Mouse (Mus musculus): ENCODE measurements at regions not wholly inside any gene's neighbourhood (a gene's known extent, or its start where the extent isn't known, plus 50 kb on each side); places are given as distances from the start of the nearest gene placed in this dataset.

DNA sequence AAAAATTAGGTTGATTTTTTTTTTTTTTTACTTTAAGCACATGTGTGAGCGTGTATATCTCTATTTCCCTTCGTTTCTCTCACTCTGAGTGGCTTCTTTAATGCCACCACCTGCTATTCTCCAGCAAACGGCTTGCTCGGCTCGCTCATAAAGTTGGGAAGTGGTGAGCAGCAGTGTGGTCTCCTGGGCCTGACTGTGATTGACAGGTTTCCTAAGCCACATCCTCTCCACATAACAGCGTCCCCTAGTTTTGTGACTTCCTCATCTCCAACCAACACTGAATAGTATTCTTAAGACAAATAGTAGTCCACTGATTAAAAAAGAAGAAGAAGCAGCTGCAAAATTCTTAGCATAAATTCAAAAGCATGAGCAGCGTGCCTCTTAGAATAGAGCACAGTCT lies 145.7 kb upstream of the Gpc5 start:
- TF ChIP-seq POLR2A (IDR thresholded peaks at IDR 0.05; ENCODE audit: insufficient read depth, low read length) (no peak), CTCF (IDR thresholded peaks at IDR 0.05; ENCODE audit: low read depth, low read length) (no peak), EP300 (IDR thresholded peaks at IDR 0.05; ENCODE audit: insufficient read depth, low read depth, low read length) (no peak)
- no peak overlapping the region for H3K4me3 ChIP-seq (ENCODE audit: low read depth, low read length)
- H3K27me3 ChIP-seq (ENCODE audit: control insufficient read depth, insufficient read depth, low read length, poor library complexity, severe bottlenecking) = no peaks in the 10 kb centered on the region
- H3K9ac ChIP-seq (ENCODE audit: low read depth, poor library complexity, severe bottlenecking) = no peak overlapping the region
- H3K36me3 ChIP-seq (ENCODE audit: control insufficient read depth, insufficient read depth, low read length, poor library complexity, severe bottlenecking) = no peaks in the 10 kb centered on the region
- H3K9me3 ChIP-seq (replicated peaks; ENCODE audit: control insufficient read depth, insufficient read depth, low read length, poor library complexity, severe bottlenecking) = no peaks in the 10 kb centered on the region
- no peak overlapping the region for H3K27ac ChIP-seq (ENCODE audit: insufficient read depth, low read length)
- H3K4me1 ChIP-seq (ENCODE audit: control insufficient read depth, insufficient read depth, low read length) = no peaks in the 10 kb centered on the region

DNA sequence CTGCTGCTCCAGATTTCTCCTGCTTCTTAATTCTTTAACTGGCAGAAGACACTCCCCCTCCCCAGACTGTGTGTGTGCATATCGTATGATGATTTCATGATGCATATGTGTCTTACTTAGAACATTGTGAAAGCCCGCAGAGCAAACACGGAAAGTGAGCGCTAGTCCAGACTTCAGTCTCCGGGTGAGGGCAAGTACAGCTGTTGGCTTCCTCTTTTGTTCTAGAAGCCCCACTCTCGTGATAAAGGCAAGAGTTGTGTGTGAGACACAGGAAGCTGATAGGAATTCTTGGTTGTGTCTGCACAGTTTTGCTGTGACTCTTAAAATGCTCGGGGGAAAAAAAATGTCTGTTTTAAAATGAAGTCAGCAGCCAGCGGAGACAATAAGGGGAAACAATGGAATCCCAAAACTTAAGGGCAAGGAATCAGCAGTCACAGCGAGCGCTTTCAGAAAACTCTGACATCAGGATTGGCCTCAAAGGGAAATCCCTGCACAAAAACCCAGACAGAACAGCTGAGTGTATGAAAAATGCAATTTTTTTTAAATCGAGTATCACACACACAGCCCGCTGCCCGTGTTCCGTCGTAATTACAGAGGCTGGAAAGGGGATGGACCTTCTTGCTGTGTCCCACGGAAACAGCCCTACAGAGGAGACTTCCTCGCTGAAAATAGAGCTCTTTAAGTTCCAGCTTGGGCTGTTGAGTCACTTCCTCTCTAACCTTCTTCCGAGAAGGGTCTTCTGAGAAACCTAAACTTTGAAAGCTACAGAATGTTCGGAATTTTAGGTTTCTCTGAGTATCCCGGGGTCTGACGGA lies 143.5 kb upstream of the Gpc5 start:
- Histone ChIP-seq H3K36me3 (ENCODE audit: control insufficient read depth, insufficient read depth, low read length, poor library complexity, severe bottlenecking) (no peaks in the 10 kb centered on the region), H3K27me3 (ENCODE audit: control insufficient read depth, insufficient read depth, low read length, poor library complexity, severe bottlenecking) (no peaks in the 10 kb centered on the region), H3K9me3 (replicated peaks; ENCODE audit: control insufficient read depth, insufficient read depth, low read length, poor library complexity, severe bottlenecking) (no peaks in the 10 kb centered on the region), H3K4me1 (ENCODE audit: control insufficient read depth, insufficient read depth, low read length) (no peaks in the 10 kb centered on the region), H3K9ac (ENCODE audit: low read depth, poor library complexity, severe bottlenecking) (no peak overlapping the region), H3K27ac (ENCODE audit: insufficient read depth, low read length) (no peak overlapping the region), H3K4me3 (ENCODE audit: low read depth, low read length) (no peak overlapping the region)
- TF ChIP-seq EP300 (IDR thresholded peaks at IDR 0.05; ENCODE audit: insufficient read depth, low read depth, low read length) = no peak
- no peak for TF ChIP-seq POLR2A (IDR thresholded peaks at IDR 0.05; ENCODE audit: insufficient read depth, low read length)
- no peak for TF ChIP-seq CTCF (IDR thresholded peaks at IDR 0.05; ENCODE audit: low read depth, low read length)

DNA sequence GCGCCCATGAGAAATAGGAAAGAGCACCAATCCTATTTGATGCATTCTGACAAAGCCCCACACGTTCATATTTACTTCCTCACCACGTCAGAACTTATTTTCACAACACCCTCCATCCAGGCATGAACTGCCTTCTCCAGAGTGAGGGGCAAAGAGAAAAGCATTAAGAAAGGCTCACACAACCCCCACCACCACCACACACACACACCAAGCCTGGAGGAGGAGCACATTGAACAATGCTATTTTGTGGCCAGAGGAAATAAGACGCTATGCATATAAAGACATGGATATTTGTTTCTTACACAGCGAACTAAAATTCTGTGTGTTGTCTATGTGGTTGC lies 142.9 kb upstream of the Gpc5 start:
- H3K4me3 ChIP-seq (ENCODE audit: low read depth, low read length) = no peak overlapping the region
- no peaks in the 10 kb centered on the region for H3K36me3 ChIP-seq (ENCODE audit: control insufficient read depth, insufficient read depth, low read length, poor library complexity, severe bottlenecking)
- H3K27ac ChIP-seq (ENCODE audit: insufficient read depth, low read length) = no peak overlapping the region
- H3K4me1 ChIP-seq (ENCODE audit: control insufficient read depth, insufficient read depth, low read length) = no peaks in the 10 kb centered on the region
- no peaks in the 10 kb centered on the region for H3K27me3 ChIP-seq (ENCODE audit: control insufficient read depth, insufficient read depth, low read length, poor library complexity, severe bottlenecking)
- H3K9ac ChIP-seq (ENCODE audit: low read depth, poor library complexity, severe bottlenecking) = no peak overlapping the region
- TF ChIP-seq CTCF (IDR thresholded peaks at IDR 0.05; ENCODE audit: low read depth, low read length) = no peak
- no peak for TF ChIP-seq POLR2A (IDR thresholded peaks at IDR 0.05; ENCODE audit: insufficient read depth, low read length)
- H3K9me3 ChIP-seq (replicated peaks; ENCODE audit: control insufficient read depth, insufficient read depth, low read length, poor library complexity, severe bottlenecking) = no peaks in the 10 kb centered on the region

DNA sequence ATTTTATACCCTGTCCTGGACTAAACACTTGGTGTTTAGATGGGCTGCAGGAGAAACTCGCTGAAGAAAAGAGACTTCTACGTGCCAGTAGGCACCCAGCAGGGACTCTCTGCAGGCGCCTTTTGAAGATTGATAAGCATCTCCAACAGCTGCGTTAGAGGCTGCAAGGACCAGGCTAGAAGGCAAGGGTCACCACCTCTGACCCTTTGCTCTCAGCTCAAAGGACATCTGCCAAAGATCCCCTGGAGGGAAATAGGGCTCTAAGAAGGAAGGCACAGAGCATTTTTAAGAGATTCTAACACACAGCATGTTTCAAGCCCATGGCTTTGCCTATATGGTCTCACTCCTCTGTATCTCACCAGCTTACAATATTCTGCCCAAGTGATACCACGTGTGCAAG lies 139.7 kb upstream of the Gpc5 start:
- H3K27me3 ChIP-seq (ENCODE audit: control insufficient read depth, insufficient read depth, low read length, poor library complexity, severe bottlenecking) = no peaks in the 10 kb centered on the region
- no peak overlapping the region for H3K4me3 ChIP-seq (ENCODE audit: low read depth, low read length)
- TF ChIP-seq EP300 (IDR thresholded peaks at IDR 0.05; ENCODE audit: insufficient read depth, low read depth, low read length) (no peak), CTCF (IDR thresholded peaks at IDR 0.05; ENCODE audit: low read depth, low read length) (no peak), POLR2A (IDR thresholded peaks at IDR 0.05; ENCODE audit: insufficient read depth, low read length) (no peak)
- H3K27ac ChIP-seq (ENCODE audit: insufficient read depth, low read length) = no peak overlapping the region
- no peaks in the 10 kb centered on the region for H3K4me1 ChIP-seq (ENCODE audit: control insufficient read depth, insufficient read depth, low read length)
- H3K9ac ChIP-seq (ENCODE audit: low read depth, poor library complexity, severe bottlenecking) = no peak overlapping the region
- H3K36me3 ChIP-seq (ENCODE audit: control insufficient read depth, insufficient read depth, low read length, poor library complexity, severe bottlenecking) = no peaks in the 10 kb centered on the region
- no peaks in the 10 kb centered on the region for H3K9me3 ChIP-seq (replicated peaks; ENCODE audit: control insufficient read depth, insufficient read depth, low read length, poor library complexity, severe bottlenecking)

DNA sequence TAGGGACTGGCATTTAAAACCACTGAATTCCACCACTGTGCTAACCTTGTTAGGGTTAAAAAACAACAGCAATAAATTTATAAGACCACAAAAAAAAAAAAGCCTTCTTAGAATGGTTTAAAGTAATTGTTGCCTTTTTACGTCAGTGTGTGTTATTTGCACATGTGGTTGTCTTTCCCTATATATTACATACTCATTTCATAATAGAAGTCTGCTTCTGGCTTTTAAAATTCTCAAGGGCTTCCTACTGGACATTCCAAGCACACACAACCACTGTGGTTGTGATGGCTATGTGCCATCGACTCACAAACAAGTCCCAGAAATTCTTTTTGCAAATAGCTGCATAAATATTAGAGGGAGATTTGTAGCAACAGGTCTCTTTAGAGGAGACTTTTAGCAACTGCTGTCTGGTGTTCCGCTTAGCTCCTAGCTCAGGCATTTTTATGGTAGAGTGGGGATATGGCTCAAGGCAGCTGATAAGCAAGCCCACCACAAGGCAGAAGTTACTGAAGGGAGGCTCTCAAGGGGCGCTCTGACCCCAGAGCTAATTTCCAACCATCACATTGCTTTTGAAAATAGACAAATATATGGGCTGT lies 138.8 kb upstream of the Gpc5 start:
- no peak overlapping the region for H3K27ac ChIP-seq (ENCODE audit: insufficient read depth, low read length)
- H3K36me3 ChIP-seq (ENCODE audit: control insufficient read depth, insufficient read depth, low read length, poor library complexity, severe bottlenecking) = no peaks in the 10 kb centered on the region
- H3K4me3 ChIP-seq (ENCODE audit: low read depth, low read length) = no peak overlapping the region
- no peaks in the 10 kb centered on the region for H3K27me3 ChIP-seq (ENCODE audit: control insufficient read depth, insufficient read depth, low read length, poor library complexity, severe bottlenecking)
- no peak for TF ChIP-seq CTCF (IDR thresholded peaks at IDR 0.05; ENCODE audit: low read depth, low read length)
- TF ChIP-seq POLR2A (IDR thresholded peaks at IDR 0.05; ENCODE audit: insufficient read depth, low read length) = no peak
- TF ChIP-seq EP300 (IDR thresholded peaks at IDR 0.05; ENCODE audit: insufficient read depth, low read depth, low read length) = no peak
- H3K4me1 ChIP-seq (ENCODE audit: control insufficient read depth, insufficient read depth, low read length) = no peaks in the 10 kb centered on the region
- H3K9me3 ChIP-seq (replicated peaks; ENCODE audit: control insufficient read depth, insufficient read depth, low read length, poor library complexity, severe bottlenecking) = no peaks in the 10 kb centered on the region
- no peak overlapping the region for H3K9ac ChIP-seq (ENCODE audit: low read depth, poor library complexity, severe bottlenecking)

DNA sequence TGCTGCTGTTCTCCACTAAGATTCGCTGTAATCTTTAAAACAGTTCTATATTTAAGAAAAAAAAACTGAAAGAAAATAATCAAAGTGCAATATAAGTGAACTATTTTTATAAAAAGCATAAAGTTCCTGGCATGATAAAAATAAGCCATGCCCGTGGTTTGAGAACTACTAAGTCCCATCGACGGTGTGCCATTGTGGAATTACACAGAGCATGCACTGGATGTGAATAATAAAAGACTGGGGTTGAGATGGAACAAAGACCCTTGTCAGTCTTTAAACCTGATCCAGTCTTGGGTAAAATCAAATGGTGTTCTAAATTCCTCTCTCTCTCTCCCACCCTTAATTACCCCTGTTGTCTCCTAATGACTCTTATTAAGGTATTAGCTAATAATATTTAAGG lies 137.7 kb upstream of the Gpc5 start:
- no peaks in the 10 kb centered on the region for H3K36me3 ChIP-seq (ENCODE audit: control insufficient read depth, insufficient read depth, low read length, poor library complexity, severe bottlenecking)
- H3K9ac ChIP-seq (ENCODE audit: low read depth, poor library complexity, severe bottlenecking) = no peak overlapping the region
- H3K27me3 ChIP-seq (ENCODE audit: control insufficient read depth, insufficient read depth, low read length, poor library complexity, severe bottlenecking) = no peaks in the 10 kb centered on the region
- no peaks in the 10 kb centered on the region for H3K4me1 ChIP-seq (ENCODE audit: control insufficient read depth, insufficient read depth, low read length)
- no peak for TF ChIP-seq POLR2A (IDR thresholded peaks at IDR 0.05; ENCODE audit: insufficient read depth, low read length)
- TF ChIP-seq CTCF (IDR thresholded peaks at IDR 0.05; ENCODE audit: low read depth, low read length) = no peak
- TF ChIP-seq EP300 (IDR thresholded peaks at IDR 0.05; ENCODE audit: insufficient read depth, low read depth, low read length) = no peak
- no peaks in the 10 kb centered on the region for H3K9me3 ChIP-seq (replicated peaks; ENCODE audit: control insufficient read depth, insufficient read depth, low read length, poor library complexity, severe bottlenecking)
- H3K27ac ChIP-seq (ENCODE audit: insufficient read depth, low read length) = no peak overlapping the region
- H3K4me3 ChIP-seq (ENCODE audit: low read depth, low read length) = no peak overlapping the region
